Mouse (Mus musculus): ENCODE measurements at regions not wholly inside any gene's neighbourhood (a gene's known extent, or its start where the extent isn't known, plus 50 kb on each side); places are given as distances from the start of the nearest gene placed in this dataset.

- TF ChIP-seq CTCF (conservative IDR thresholded peaks at IDR 0.05; ENCODE audit: low read length): no peak
- TF ChIP-seq NANOG (IDR thresholded peaks at IDR 0.05; ENCODE audit: borderline replicate concordance, low read length): no peak
- no peak for TF ChIP-seq POU5F1 (IDR thresholded peaks at IDR 0.05; ENCODE audit: borderline replicate concordance, low read length)
These were observed 311.2 kb downstream of the Eipr1 start for GRCm38 (mm10) chr12:29062801-29063200.

Measured in E14TG2a.4 (cell line).